Mouse (Mus musculus): ENCODE measurements around the gene Tmem240.
"Not testable (repeated sequence)": the region's sequence is repeated elsewhere in the genome, so short reads cannot be mapped to it uniquely, and the experiment has no call there.

Tmem240 gene

DNA sequence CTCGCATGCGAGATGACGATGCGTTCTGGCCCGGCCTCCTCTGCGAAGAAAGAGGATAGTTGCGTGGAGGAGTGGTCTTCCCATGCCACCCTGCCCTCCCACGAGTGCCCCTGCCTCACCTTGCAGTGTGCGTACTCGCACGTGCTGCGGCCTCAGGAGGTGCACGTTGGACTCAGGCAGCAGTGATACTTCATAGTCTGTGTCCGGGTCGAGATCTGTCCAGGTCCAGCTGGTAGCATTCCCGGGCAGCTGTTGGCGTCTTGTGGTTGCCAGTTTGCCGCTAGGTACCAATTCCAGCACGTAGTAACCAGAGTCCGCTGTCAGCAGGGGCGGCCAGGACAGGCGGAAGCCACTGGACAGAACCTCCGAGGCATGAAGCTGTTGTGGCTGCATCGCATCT is 36.0 kb downstream of the Tmem240 start:
- no peak for DNase-seq (ENCODE audit: extremely low spot score)

DNA sequence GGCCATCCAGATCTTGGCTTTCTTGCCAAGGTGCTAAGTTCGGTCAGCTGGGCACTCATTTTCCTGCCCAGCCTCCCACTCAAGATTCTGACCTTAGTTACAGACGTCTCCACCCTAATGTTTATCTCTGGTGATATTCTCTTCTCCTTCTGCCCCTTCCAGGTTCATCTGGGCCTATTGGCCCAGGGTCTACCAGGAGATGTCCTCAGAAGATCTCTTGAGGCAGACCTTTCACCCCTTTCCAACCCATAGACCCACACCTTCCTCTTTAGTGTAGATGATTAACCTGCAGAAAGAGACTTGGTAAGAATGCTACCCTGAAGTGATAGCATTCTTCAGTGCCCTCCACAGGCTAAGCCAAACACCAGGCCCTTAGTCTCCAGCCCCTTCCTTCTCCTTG is 37.1 kb downstream of the Tmem240 start:
- DNase-seq (ENCODE audit: extremely low spot score) = no peak

DNA sequence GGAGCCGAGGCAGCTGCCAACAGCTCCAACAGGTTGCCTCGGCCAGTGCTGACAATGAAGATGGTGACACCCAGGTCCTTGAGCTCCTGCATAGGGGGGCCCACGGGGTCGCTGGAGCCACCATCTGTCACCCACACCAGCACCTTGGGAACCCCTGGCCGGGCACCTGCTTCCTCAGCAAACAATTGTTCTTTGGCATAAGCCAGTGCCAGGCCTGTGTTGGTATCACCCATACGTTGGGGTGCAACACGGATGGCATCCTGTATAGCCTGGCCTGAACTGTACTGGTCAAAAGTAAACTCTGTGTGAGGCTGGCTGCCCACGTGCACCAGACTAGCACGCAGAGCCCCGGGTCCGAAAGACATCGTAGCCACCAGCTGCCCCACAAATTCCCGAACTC is 38.2 kb downstream of the Tmem240 start:
- no peak for DNase-seq (ENCODE audit: extremely low spot score)

DNA sequence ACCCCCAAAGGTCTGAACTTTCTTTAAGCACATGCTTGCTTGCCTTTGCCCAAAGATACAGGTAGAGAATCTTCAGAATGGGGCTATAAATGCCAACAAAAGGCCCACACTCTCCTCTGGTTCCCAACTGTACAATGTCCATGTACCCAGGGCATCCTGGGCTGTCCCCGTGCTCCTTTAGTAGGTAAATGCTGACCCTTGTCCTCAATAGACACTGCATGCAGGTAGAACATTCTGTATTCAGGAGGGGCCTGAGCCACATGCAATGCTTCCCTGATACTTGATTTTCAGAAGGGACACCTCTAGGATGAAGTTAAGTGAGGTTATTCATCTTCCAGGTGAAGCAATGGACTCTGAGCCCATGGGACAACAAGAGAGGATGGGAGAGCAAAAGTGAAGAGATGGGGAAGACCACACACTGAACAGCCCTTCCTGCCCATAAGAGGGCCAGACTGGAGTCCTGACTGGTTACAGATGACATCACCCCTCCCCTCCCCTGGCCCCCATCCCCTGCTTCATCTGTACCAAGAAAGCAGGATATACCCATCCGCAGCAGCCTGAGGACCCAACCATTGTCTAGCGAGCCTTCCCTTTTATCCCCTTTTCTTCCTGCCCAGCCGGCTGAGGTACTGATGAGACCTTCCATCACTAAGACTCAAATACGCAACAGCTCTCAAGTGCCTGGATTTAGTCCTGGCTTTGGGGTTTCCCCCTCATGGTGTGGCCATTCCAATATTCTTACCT is 38.9 kb downstream of the Tmem240 start:
- DNase-seq (ENCODE audit: extremely low spot score) = no peak

DNA sequence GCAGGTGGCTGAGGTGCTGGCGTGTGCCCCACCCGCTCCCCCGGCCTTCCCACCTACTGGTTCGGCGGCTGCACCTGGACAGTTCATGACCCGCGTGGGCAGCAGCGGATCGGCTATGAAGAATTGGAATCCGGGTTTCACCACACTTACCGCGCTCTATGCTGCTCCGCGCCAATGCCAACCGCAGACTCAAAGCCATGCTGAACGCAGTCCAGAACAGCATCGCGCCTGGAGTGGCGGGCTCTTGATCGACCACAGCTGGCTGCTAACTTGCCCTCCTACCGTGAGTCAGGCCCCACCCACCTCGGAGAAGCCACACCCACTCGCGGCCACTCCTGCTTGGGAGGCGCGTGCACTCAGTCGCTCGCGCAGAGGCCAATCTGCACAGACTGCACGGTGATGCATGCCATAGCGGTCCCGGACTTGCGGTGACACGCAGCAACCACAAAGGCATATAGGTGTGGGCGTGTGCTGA is 39.7 kb downstream of the Tmem240 start, which contains the start of gene Vwa1:
Gene Vwa1, minus strand, starts transcription at position 419 of the 475 bp plus-strand sequence.
- DNase-seq (ENCODE audit: extremely low spot score) = peak; percentile 87

DNA sequence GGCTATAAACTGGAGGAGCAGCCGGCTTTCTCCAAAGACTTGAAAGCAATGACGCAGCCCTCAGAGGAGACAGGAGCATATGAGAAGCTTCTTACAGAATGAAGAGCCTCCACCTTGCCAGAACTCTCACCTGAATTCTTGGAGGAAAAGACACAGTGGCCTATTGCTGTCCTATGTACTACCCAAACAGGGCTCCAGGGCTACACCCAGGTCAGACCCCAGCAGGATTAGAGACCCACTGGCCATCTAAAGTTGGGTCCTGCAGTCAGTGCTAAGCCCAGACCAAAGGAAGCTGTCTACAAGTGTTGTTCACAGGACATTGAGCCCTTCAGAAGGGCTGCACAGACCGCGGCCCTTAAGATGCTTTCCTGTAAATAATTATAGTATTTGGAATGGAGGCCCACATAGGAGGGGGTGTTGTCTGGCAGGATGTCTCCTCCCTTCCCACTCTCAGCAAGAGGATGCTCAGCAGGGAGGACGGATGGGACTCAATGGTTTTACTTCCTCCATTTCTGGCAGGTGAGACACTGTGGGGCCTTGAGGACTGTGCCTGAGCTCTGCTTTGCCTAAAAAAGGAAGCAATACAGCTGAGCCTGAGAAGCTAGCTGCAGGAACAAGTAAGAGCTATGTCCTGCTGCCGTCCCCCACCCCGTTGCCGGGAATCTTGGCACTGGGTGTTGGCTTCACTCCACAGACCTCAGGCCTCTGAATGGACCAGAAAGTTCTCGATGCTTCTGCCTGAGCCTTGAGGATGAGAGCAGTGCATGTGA is 40.6 kb downstream of the Tmem240 start:
- DNase-seq (ENCODE audit: extremely low spot score) = no peak

DNA sequence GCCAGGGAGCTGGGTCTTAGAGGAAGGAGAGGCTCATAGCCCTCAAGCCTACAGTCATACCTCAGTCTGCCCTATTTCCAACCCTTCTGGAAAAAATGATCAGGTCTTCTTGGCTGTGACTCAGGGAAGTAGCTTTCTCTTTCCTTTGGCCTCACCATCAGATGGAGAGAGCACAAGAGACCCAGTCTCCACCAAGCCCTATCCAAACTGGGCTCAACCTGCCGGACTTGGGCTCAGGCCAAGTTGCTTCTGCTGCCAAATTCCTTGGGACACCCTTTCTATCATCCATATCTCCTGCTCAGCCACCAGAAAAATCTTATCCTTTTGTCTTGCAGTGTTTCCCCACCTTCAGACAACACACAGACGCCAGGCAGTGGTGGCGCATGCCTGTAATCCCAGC is 41.3 kb downstream of the Tmem240 start:
- no peak for DNase-seq (ENCODE audit: extremely low spot score)

DNA sequence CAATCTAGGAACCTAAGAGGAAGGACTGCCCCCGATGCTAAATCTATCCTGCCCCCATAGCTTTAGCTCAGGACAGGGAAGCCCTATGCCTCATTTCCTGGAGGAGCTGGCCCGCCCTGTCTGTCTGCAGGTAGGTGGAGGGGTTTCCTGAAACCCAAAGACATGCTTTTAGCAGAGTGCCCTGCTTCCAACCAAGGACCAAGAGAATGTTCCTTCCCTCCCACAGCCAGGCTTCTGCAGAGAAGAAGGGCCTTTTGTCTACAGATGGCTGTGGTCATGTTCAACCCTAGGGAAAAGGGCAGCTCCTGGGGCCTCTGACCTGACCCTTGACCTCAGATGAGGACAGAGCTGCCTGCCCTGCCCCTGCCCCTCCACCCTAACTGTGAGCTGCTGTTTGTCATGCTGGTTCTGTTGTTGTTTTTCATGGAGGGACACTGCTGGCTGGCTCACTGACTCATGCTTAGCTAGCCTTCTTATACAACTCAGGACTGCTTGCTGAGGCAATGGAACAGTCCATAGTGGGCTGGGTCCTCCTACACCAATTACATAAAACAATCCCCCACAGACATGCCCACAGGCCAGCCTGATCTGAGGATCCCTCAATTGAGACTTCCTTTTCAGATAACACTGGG is 42.2 kb downstream of the Tmem240 start:
- peak; percentile 88 for DNase-seq (ENCODE audit: extremely low spot score)

DNA sequence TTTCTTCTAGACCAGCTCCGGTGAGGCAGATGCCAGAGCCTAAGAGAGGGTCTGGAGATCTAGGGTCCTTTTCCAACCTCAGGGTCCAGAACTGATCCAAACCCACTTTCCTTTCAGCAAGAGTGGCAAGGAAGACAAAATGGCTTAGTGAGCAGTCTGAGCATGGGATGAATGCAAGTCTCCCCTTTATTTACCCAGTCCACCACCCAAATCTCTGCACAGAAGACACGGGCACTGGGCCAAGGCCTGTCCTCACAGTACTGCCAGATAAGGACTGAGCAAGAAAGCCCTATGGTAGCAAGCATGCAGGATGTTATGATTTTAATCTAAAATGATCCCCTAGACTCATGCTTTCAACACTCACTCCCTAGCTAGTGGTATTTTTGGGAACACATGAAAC is 43.2 kb downstream of the Tmem240 start:
- DNase-seq (ENCODE audit: extremely low spot score) = no peak

DNA sequence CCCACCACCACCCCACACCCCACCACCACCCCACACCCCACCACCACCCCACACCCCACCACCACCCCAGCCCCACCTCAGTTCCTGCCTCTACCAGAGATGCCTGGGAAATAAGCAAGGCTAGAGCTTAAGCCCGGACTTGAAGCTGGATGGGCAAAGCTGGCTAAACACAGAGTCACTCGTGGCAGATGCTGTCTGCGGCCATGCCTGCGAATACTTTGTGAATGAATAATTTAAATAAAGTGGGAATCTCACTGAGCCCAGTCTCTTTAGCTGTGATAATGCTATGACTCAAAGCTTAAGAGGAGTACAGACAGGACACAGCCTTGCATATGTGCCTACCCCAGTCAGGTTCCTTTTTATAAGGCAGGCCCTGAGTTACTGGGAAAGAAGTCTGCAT is 44.9 kb downstream of the Tmem240 start:
- no peak for DNase-seq (ENCODE audit: extremely low spot score)

DNA sequence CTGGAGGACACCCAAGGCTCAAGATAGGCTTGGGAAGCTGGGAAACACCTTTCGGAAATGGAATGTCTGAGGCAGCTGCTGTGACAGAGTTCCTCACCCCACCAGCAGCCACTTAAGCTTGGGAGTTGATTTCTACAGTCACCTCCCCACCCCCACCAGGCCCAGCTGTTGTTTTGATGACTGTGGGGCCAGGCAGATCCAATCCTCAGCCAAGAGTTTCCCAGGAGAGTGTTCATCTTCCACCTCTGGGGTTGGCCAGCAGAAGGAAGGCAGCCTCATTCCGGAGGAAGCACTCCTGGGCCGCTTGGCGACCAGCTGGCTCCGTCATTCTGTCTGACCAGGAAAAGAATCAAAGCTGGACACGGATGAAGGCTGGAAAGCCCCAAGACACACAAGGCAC is 46.3 kb downstream of the Tmem240 start:
- DNase-seq (ENCODE audit: extremely low spot score) = no peak

DNA sequence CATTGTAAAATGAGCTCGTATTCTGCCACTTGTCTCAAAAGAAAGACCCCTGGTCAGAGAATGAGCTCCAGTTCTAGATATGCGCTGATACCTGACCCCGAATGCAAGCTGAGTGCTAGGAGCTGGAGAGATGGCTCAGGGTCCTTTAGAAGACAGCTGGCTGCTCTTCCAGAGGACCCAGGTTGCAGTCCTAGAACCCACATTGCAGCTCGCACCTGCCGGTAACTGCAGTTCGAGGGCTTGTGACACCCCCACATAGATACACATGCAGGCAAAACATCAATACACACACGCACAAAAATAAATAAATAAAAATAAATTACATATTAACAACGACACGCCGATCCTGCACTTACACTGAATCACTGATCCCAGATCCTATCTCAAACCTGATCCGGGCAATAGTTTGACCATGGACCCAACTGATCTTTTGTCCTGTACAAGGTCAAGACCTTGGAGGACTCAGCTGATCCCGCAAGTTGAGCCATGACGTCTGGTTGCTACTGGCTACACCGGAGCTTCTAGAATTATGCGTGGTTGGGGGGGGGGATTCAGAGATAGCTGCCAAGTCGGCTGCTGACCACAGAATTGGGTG is 49.0 kb downstream of the Tmem240 start:
- DNase-seq (ENCODE audit: extremely low spot score) = no peak

DNA sequence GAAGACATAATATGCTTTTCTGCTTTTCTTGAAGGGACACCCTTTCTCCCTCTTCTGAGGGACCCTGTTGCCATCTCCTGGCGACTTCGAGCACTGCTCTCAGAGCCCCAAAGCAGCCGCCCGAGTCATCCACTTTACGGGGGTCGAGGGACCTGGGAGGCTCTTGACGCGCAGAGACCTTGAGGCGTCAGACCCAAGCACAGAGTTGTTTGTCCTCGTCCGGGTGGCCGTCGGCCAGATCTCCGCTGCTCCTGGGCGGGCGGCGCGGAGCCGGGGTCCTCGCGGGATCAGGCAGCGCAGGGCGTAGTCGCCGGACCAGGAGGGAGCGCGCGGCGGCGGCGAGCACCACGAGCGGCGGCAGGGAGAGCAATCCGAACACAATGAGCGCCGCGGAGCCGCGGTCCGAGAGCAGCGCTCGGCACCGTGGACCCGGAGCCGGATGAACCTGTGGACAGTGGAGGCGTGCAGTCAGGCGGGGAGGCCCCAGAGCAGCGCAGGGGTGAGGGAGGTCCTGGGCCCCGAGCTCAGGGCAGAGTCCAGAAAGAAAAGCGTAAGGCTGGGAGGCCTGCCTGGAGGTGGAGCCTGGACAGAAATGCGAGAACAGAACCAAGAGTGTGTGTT is 49.6 kb downstream of the Tmem240 start:
- peak; percentile 83 for DNase-seq (ENCODE audit: extremely low spot score)

DNA sequence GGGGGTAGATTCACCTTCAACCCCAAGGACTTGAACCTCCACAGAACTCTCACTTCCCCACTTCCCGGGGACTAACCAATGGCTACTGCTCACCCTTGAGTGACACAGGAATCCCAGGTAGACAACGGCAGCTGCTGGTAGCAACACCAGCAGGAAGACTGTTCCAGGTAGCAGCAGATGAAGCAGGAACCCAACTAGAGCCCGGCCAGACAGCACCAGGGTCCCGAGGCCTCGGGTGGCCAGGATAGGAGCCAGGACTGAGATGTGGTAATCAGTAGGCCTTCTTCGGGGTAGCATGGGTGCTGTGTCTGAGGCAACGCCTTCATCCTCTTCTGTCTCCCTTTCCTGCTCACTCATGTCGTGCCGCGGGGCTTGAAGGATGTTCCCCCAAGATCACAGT is 50.6 kb downstream of the Tmem240 start:
- no peak for DNase-seq (ENCODE audit: extremely low spot score)

DNA sequence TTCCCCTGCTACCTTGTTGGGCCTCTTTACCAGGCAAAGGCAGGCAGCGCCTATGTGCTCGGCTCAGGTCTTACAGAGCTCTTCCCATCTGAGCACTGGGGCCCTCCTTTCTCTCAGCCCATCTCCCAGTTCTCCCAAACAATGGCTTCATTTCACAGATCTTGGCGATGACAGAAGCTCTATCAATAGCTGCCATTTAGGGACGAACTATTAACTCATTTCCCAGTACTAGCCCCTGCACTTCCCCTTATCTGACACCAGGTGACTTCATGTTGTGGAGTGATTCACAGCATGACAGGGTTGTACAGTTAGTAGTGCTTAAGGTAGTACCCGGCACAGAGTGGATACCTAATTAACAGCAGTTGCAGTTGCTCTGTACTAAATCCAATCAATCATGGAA is 51.2 kb downstream of the Tmem240 start, which contains the start of gene Tmem88b:
Gene Tmem88b, minus strand, starts transcription at position 56 of the 400 bp plus-strand sequence.
- no peak for DNase-seq (ENCODE audit: extremely low spot score)

DNA sequence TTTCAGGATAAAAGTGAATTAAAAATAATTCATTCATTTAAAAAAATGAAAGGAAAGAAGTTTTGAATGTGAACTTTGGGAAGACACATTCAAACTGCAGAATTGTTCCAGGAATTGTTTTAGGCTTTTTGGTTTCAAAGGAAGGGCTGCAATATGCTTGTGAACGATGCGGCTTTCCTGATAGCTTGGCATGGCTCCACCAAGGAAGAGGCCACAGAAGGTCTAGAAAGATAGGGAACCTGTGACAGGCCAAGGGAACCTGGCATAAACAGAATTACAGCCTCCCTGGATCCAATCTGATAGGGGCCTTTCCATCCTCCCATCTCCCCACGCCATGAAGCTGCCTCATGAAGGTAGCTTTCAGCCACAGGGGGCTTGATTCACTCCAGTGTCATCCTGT is 53.7 kb downstream of the Tmem240 start:
- DNase-seq (ENCODE audit: extremely low spot score) = no peak

DNA sequence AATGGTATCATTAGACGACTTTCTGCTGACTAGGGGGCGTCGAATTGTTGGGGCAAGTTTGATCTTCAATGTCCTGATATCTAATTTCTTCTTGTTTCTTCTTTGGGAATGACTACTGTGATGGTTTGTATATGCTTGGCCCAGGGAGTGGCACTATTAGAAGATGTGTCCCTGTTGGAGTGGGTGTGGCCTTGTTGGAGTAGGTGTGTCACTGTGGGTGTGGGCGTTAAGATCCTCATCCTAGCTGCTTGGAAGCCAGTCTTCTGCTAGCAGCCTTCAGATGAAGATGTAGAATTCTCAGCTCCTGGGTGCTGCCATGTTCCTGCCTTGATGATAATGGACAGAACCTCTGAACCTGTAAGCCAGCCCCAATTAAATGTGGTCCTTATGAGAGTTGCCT is 54.2 kb downstream of the Tmem240 start:
- DNase-seq (ENCODE audit: extremely low spot score) = not testable (repeated sequence)

DNA sequence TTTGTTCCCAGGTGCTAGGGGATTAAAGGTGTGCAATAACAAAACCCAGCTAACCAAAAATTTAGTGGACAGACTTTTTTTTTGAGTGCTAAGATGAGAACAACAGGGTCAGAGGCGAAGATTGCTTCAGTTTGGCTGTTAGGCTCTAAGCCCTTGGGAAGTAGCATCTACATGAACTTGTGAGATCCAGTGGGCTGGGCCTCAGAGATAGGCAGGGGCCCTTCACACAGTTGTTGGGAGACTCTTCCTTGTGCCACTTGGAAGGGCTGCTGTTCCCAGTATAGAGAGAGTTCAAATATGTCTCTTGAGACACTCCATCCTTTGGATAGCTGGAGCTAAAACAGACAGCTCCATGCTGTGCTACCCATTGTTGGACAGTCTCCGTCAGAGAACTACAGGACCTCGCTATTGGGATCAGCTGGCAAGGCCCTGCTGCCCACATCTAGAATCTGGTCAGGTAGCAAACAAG is 55.5 kb downstream of the Tmem240 start, which contains the start of gene Ankrd65:
Gene Ankrd65, plus strand, starts transcription at position 419 of the 469 bp plus-strand sequence.
- no peak for DNase-seq (ENCODE audit: extremely low spot score)
